Mouse (Mus musculus) CH12.LX (cell line): ENCODE data around the gene Fbxo5. TPM values are rescaled to one million over a fixed set of nuclear protein-coding genes. Genes with fewer than 3 reads are reported as not detected.
A peak's percentile ranks its signal among the peaks of the same experiment; 100 is the strongest.

Source experiments
- DNase-seq: peaks from one replicate; pipeline ENCODE4 v3.0.0-alpha.2; 2013; ENCODE audit errors: extremely low read depth
- H3K27ac ChIP-seq: 2 replicates; pipeline ENCODE4 v1.5.1; 2012; ENCODE audit warnings: low read depth, mild to moderate bottlenecking, control low read depth, moderate library complexity; ENCODE audit not compliant: insufficient read depth
- H3K27me3 ChIP-seq: replicated peaks from 2 replicates; pipeline ENCODE3; 2012; ENCODE audit warnings: inconsistent platforms
- H3K36me3 ChIP-seq, 2 experiments: replicated peaks in 1 of 2; 2 replicates each; pipeline versions ENCODE3 to v1.6.1; 2012; ENCODE audit warnings: inconsistent platforms in 1 of 2, low read length in 1 of 2, mild to moderate bottlenecking in 1 of 2, mixed read lengths in 1 of 2, moderate library complexity in 1 of 2; ENCODE audit not compliant: control insufficient read depth in 1 of 2, insufficient read depth in 1 of 2
- H3K4me1 ChIP-seq, 2 experiments: 2 replicates each; pipeline ENCODE4 v1.6.1; 2012; ENCODE audit warnings: inconsistent platforms in 1 of 2, moderate library complexity in 1 of 2; ENCODE audit not compliant: insufficient read depth in 2 of 2, control insufficient read depth in 1 of 2
- H3K4me2 ChIP-seq: 2 replicates; pipeline ENCODE4 v1.6.1; 2012; ENCODE audit warnings: low read depth, mild to moderate bottlenecking, control low read depth; ENCODE audit not compliant: poor library complexity, insufficient read depth, severe bottlenecking
- H3K4me3 ChIP-seq, 3 experiments: fragments of 150-350 bp in 1 of 3; sonication (generic) in 1 of 3; replicated peaks in 1 of 3; 2 replicates each; pipeline versions ENCODE3 to v1.5.1; 2011 to 2012; ENCODE audit warnings: low read depth in 2 of 3, low read length in 2 of 3, mild to moderate bottlenecking in 2 of 3, moderate library complexity in 2 of 3, control low read depth in 1 of 3, improper control_type of control experiment in 1 of 3, inconsistent platforms in 1 of 3, mixed read lengths in 1 of 3; ENCODE audit not compliant: poor library complexity in 1 of 3
- H3K79me2 ChIP-seq: replicated peaks from 2 replicates; pipeline ENCODE4 v1.6.1; 2012; ENCODE audit warnings: mild to moderate bottlenecking, moderate library complexity; ENCODE audit not compliant: control insufficient read depth, poor library complexity, insufficient read depth, severe bottlenecking; ENCODE audit errors: extremely low read depth
- H3K9ac ChIP-seq: 2 replicates; pipeline ENCODE4 v1.6.1; 2012; ENCODE audit warnings: low read depth, mild to moderate bottlenecking, control low read depth, moderate library complexity; ENCODE audit not compliant: insufficient read depth
- H3K9me3 ChIP-seq: replicated peaks from 2 replicates; pipeline ENCODE3; 2012; ENCODE audit warnings: low read length, inconsistent platforms, mixed read lengths
- BHLHE40 ChIP-seq: IDR thresholded peaks from 2 replicates; pipeline ENCODE4 v1.6.1; 2011; ENCODE audit warnings: mild to moderate bottlenecking, low read depth, low read length, improper control_type of control experiment
- CHD2 ChIP-seq: IDR thresholded peaks from 2 replicates; pipeline ENCODE4 v1.6.1; 2011; ENCODE audit warnings: low read length, improper control_type of control experiment
- CTCF ChIP-seq, 2 experiments: IDR thresholded peaks in 1 of 2; conservative IDR thresholded peaks in 1 of 2; 2 replicates each; pipeline ENCODE4 v1.5.1; 2011 to 2012; ENCODE audit warnings: low read depth in 2 of 2, low read length in 2 of 2, improper control_type of control experiment in 1 of 2, inconsistent platforms in 1 of 2, mild to moderate bottlenecking in 1 of 2, moderate library complexity in 1 of 2
- E2F4 ChIP-seq: IDR thresholded peaks from 2 replicates; pipeline ENCODE4 v1.6.1; 2011; ENCODE audit warnings: low read depth, low read length, improper control_type of control experiment; ENCODE audit not compliant: insufficient replicate concordance
- EP300 ChIP-seq: IDR thresholded peaks from 2 replicates; pipeline ENCODE4 v1.6.1; 2011; ENCODE audit warnings: low read length, improper control_type of control experiment
- HCFC1 ChIP-seq: IDR thresholded peaks from 2 replicates; pipeline ENCODE4 v1.6.1; 2012; ENCODE audit warnings: low read depth, mild to moderate bottlenecking, inconsistent platforms, low read length, improper control_type of control experiment
- IRF4 ChIP-seq: IDR thresholded peaks from 2 replicates; pipeline ENCODE4 v1.6.1; 2014; ENCODE audit warnings: low read depth, mild to moderate bottlenecking, inconsistent platforms, low read length, improper control_type of control experiment
- JUN ChIP-seq: IDR thresholded peaks from 2 replicates; pipeline ENCODE4 v1.6.1; 2011; ENCODE audit warnings: low read depth, mild to moderate bottlenecking, low read length, improper control_type of control experiment, moderate library complexity; ENCODE audit not compliant: insufficient read depth
- JUND ChIP-seq: conservative IDR thresholded peaks from 2 replicates; pipeline ENCODE4 v1.6.1; 2011; ENCODE audit warnings: low read depth, low read length, improper control_type of control experiment
- KAT2A ChIP-seq: IDR thresholded peaks from 2 replicates; pipeline ENCODE4 v1.6.1; 2012; ENCODE audit warnings: low read length, improper control_type of control experiment, inconsistent platforms; ENCODE audit not compliant: insufficient replicate concordance
- MAX ChIP-seq: IDR thresholded peaks from 2 replicates; pipeline ENCODE4 v1.6.1; 2011; ENCODE audit warnings: low read length, improper control_type of control experiment
- MEF2A ChIP-seq: IDR thresholded peaks from 2 replicates; pipeline ENCODE4 v1.6.1; 2014; ENCODE audit warnings: low read depth, mild to moderate bottlenecking, inconsistent platforms, low read length, improper control_type of control experiment, borderline replicate concordance
- MXI1 ChIP-seq: IDR thresholded peaks from 2 replicates; pipeline ENCODE4 v1.6.1; 2011; ENCODE audit warnings: mild to moderate bottlenecking, low read depth, low read length, improper control_type of control experiment
- MYC ChIP-seq: IDR thresholded peaks from 2 replicates; pipeline ENCODE4 v1.6.1; 2011; ENCODE audit warnings: low read depth, mild to moderate bottlenecking, improper control_type of control experiment, low read length
- NELFE ChIP-seq: IDR thresholded peaks from 2 replicates; pipeline ENCODE4 v1.6.1; 2011; ENCODE audit warnings: low read depth, low read length, improper control_type of control experiment
- NRF1 ChIP-seq: IDR thresholded peaks from 2 replicates; pipeline ENCODE4 v1.6.1; 2014; ENCODE audit warnings: low read depth, mild to moderate bottlenecking, inconsistent platforms, low read length, improper control_type of control experiment, moderate library complexity
- PAX5 ChIP-seq: IDR thresholded peaks from 2 replicates; pipeline ENCODE4 v1.6.1; 2012; ENCODE audit warnings: low read length, inconsistent platforms, mixed read lengths
- POLR2AphosphoS2 ChIP-seq: IDR thresholded peaks from 2 replicates; pipeline ENCODE4 v1.6.1; 2011; ENCODE audit warnings: low read depth, low read length, improper control_type of control experiment
- RAD21 ChIP-seq: IDR thresholded peaks from 2 replicates; pipeline ENCODE4 v1.6.1; 2011; ENCODE audit warnings: low read depth, mild to moderate bottlenecking, low read length, improper control_type of control experiment, moderate library complexity
- RCOR1 ChIP-seq: conservative IDR thresholded peaks from 2 replicates; pipeline ENCODE4 v1.6.1; 2012; ENCODE audit warnings: low read depth, mild to moderate bottlenecking, inconsistent platforms, low read length, improper control_type of control experiment
- SIN3A ChIP-seq: IDR thresholded peaks from 2 replicates; pipeline ENCODE4 v1.6.1; 2012; ENCODE audit warnings: low read length, improper control_type of control experiment, inconsistent platforms
- TBP ChIP-seq: conservative IDR thresholded peaks from 2 replicates; pipeline ENCODE4 v1.6.1; 2011; ENCODE audit warnings: low read depth, low read length, improper control_type of control experiment
- TCF12 ChIP-seq: IDR thresholded peaks from 2 replicates; pipeline ENCODE4 v1.6.1; 2014; ENCODE audit warnings: low read depth, mild to moderate bottlenecking, inconsistent platforms, low read length, improper control_type of control experiment
- UBTF ChIP-seq: IDR thresholded peaks from 2 replicates; pipeline ENCODE4 v1.6.1; 2012; ENCODE audit warnings: low read depth, mild to moderate bottlenecking, inconsistent platforms, low read length, improper control_type of control experiment, moderate library complexity
- USF1 ChIP-seq: IDR thresholded peaks from 2 replicates; pipeline ENCODE4 v1.6.1; 2014; ENCODE audit warnings: low read depth, mild to moderate bottlenecking, inconsistent platforms, low read length, improper control_type of control experiment
- USF2 ChIP-seq: conservative IDR thresholded peaks from 2 replicates; pipeline ENCODE4 v1.6.1; 2011; ENCODE audit warnings: low read depth, low read length, improper control_type of control experiment
- ZC3H11A ChIP-seq: IDR thresholded peaks from 2 replicates; pipeline ENCODE4 v1.6.1; 2012; ENCODE audit warnings: low read depth, mild to moderate bottlenecking, inconsistent platforms, low read length, improper control_type of control experiment
- ZKSCAN1 ChIP-seq: IDR thresholded peaks from 2 replicates; pipeline ENCODE4 v1.6.1; 2012; ENCODE audit warnings: low read depth, inconsistent platforms, low read length, improper control_type of control experiment, borderline replicate concordance
- ZMIZ1 ChIP-seq: IDR thresholded peaks from 2 replicates; pipeline ENCODE4 v1.6.1; 2012; ENCODE audit warnings: low read depth, mild to moderate bottlenecking, inconsistent platforms, low read length, improper control_type of control experiment
- ZNF384 ChIP-seq: IDR thresholded peaks from 2 replicates; pipeline ENCODE4 v1.6.1; 2012; ENCODE audit warnings: low read depth, low read length, improper control_type of control experiment, inconsistent platforms
- dilution Hi-C: fragments of 300-500 bp; cut with MboI; formaldehyde crosslinking; loops from 2 replicates; pipeline ENCODE4 v1.14.3; 2020; ENCODE audit warnings: low sequenced_read_pairs; ENCODE audit not compliant: extremely low pct_unique_long_range_greater_than_20kb, extremely low pct_ligation_motif_present
- in situ Hi-C: fragments of 300-500 bp; cut with MboI; formaldehyde crosslinking; loops from 3 replicates; pipeline ENCODE4 v1.14.3; 2019; ENCODE audit warnings: low sequenced_read_pairs, low pct_ligation_motif_present, low pct_unique_long_range_greater_than_20kb, mixed read lengths
- polyA plus RNA-seq: library from polyadenylated mRNA; unstranded; fragments of >175 nt; gene quantifications from 2 replicates; pipeline ENCODE4 v1.2.1, GENCODE M21; 2012; ENCODE audit warnings: low read depth; ENCODE audit not compliant: insufficient read length
- total RNA-seq, 2 experiments: library from RNA; depleted of rRNA; stranded (reverse); fragments of 300-350 nt in 1 of 2; fragments of >200 nt in 1 of 2; gene quantifications; 2 replicates each; pipeline ENCODE4 v1.2.3; 2012 to 2014

The Fbxo5 gene
- total and polyA plus RNA-seq, 3 experiments: 34.8 to 68.2 (median 45.5) TPM

GRCm38 (mm10) chr10:5826336-5827025 is 21.1 kb upstream of the Fbxo5 start:
- dilution Hi-C loops: no loop called here
- DNase-seq: no peak

GRCm38 (mm10) chr10:5824779-5825178 is 19.4 kb upstream of the Fbxo5 start:
- in situ Hi-C loops (loop anchor here (25.0 kb wide), 1 partner anchor 1238 kb away; the partner anchor contains the start of gene Ipcef1), dilution Hi-C loops (no loop called here)
- Histone ChIP-seq H3K9me3 (no peaks in the 10 kb centered on the region), H3K79me2 (peaks cover 23% of the 10 kb centered on the region), H3K27ac (peak overlapping the region; percentile 76), H3K36me3 (peaks cover 12 to 24% of the 10 kb centered on the region in 2 experiments), H3K4me2 (peak overlapping the region; percentile 91), H3K27me3 (no peaks in the 10 kb centered on the region), H3K9ac (peak overlapping the region; percentile 66), H3K4me1 (peaks cover 7 to 32% of the 10 kb centered on the region in 2 experiments), H3K4me3 (peak overlapping the region; percentile 48 to 89 (median 61))
- DNase-seq: peak; percentile 80
- TF ChIP-seq PAX5 (no peak), UBTF (no peak), JUND (no peak), IRF4 (0 out of 2 replicates have a peak, but pooled peaks have one; percentile 14), ZNF384 (peak; percentile 50; the same call in 1 of the 2 replicates), CTCF (conservative IDR thresholded peaks at IDR 0.05 in 1 of 2, IDR thresholded peaks at IDR 0.05 in 1 of 2; ENCODE audit: low read depth in 2 of 2, low read length in 2 of 2) (peak; percentile 53 to 74), HCFC1 (no peak), POLR2AphosphoS2 (no peak), USF1 (no peak), JUN (no peak), BHLHE40 (no peak), CHD2 (no peak), TCF12 (no peak), RAD21 (peak; percentile 27), KAT2A (no peak), EP300 (0 out of 2 replicates have a peak, but pooled peaks have one; percentile 7), MYC (no peak), NRF1 (no peak), TBP (no peak; the same call in 1 of the 2 replicates), RCOR1 (no peak), MAX (no peak), MEF2A (no peak), NELFE (no peak), E2F4 (no peak), MXI1 (0 out of 2 replicates have a peak, but pooled peaks have one; percentile 28), ZKSCAN1 (no peak), ZC3H11A (no peak), USF2 (no peak)

More at GRCm38 (mm10) chr10:5826336-5827025, 21.1 kb upstream of the Fbxo5 start:
- Histone ChIP-seq H3K4me1 (peaks cover 7 to 22% of the 10 kb centered on the region in 2 experiments), H3K36me3 (peaks cover 6 to 11% of the 10 kb centered on the region in 2 experiments), H3K79me2 (peaks cover 11% of the 10 kb centered on the region), H3K9ac (no peak overlapping the region), H3K9me3 (no peaks in the 10 kb centered on the region), H3K27ac (no peak overlapping the region), H3K4me2 (no peak overlapping the region)
- in situ Hi-C loops: no loop called here
- TF ChIP-seq ZMIZ1 (no peak), ZKSCAN1 (no peak), ZNF384 (no peak), SIN3A (no peak), E2F4 (no peak), JUN (no peak), ZC3H11A (no peak), RAD21 (no peak), BHLHE40 (no peak), MAX (no peak)
- TF ChIP-seq, all 38 proteins: peak for 0
- Histone ChIP-seq H3K27me3 (no peaks in the 10 kb centered on the region), H3K4me3 (no peak overlapping the region)
